In genomic region chr11:58334746-58335145, GRCm38 (mm10) we compare ENCODE assay signal across 10 mouse cellular contexts. TPM values are rescaled to one million over a fixed set of nuclear protein-coding genes. Genes with fewer than 3 reads are reported as not detected.
DNase-seq lines count a peak whose midpoint lies in the region; ATAC-seq lines count a peak whose summit lies in the region.
"Had no signal": no experiment of that assay in that cellular context is flagged by ENCODE, and none has a peak within 500 bp of the region (broad histone marks: within the 10 kb centered on the region; RNA-seq: fewer than 3 reads in every experiment).

No protein-coding gene starts in this region.

- ATAC-seq in inflammation-experienced regulatory T-cells, adult 6 months, result no peak

- intact Hi-C loops in gastrocnemius, postnatal 14 days (cut with DNase I; ENCODE audit: low total_unique reads), result no loop called here
- intact Hi-C loops in left cerebral cortex, postnatal 14 days (cut with DNase I), result no loop called here

- peak; percentile 28 for DNase-seq in cerebellum, adult 11 months
- no peak for DNase-seq in cerebellum, postnatal 4 days (ENCODE audit: low spot score in 2 of 2)
- DNase-seq in NIH3T3 (ENCODE audit: low read depth), result peak; percentile 92
- DNase-seq in gastrocnemius, postnatal 14 days, result peak; percentile 43
- peak; percentile 85 for DNase-seq in kidney, adult 9 months
- DNase-seq in left cerebral cortex, postnatal 14 days (ENCODE audit: low spot score in 2 of 2), result no peak
- no peak for DNase-seq in urinary bladder, postnatal 10 days (ENCODE audit: low spot score)
- DNase-seq: lung, embryonic 14.5 days had no signal

RNA-seq across cellular contexts. Expression of gene Sh3bp5l, which starts 4.2 kb away (rescaled TPM):
- 10 to 100 TPM; 22.9 to 26.2 TPM for total RNA-seq in gastrocnemius, postnatal 14 days (2021)
- 1 to 10 TPM; 5.1 to 7.9 (median 6.8) TPM for polyA plus RNA-seq in inflammation-experienced regulatory T-cells, adult 6 months (2017; shearing (Covaris generic))
- total RNA-seq in left cerebral cortex, postnatal 14 days (2021), result 10 to 100 TPM; 54.1 to 59.7 TPM

RNA-seq across cellular contexts. Expression of gene Zfp672, which starts 4.6 kb away (rescaled TPM):
- total RNA-seq in gastrocnemius, postnatal 14 days (2021), result 10 to 100 TPM; 43.0 to 45.1 TPM
- polyA plus RNA-seq in inflammation-experienced regulatory T-cells, adult 6 months (2017; shearing (Covaris generic)), result 10 to 100 TPM; 40.5 to 41.4 (median 41.1) TPM
- 10 to 100 TPM; 48.6 to 52.7 TPM for total RNA-seq in left cerebral cortex, postnatal 14 days (2021)

RNA-seq across cellular contexts. Expression of gene Zfp692, which starts 27.9 kb away (rescaled TPM):
- 1 to 10 TPM; 2.7 to 3.4 TPM for total RNA-seq in gastrocnemius, postnatal 14 days (2021)
- 10 to 100 TPM in 1 of 3 experiments, 1 to 10 TPM in 2; 7.6 to 10.2 (median 7.8) TPM for polyA plus RNA-seq in inflammation-experienced regulatory T-cells, adult 6 months (2017; shearing (Covaris generic))
- total RNA-seq in left cerebral cortex, postnatal 14 days (2021), result 10 to 100 TPM; 20.0 to 21.3 TPM

RNA-seq across cellular contexts. Expression of gene Lypd8, which starts 44.1 kb away (rescaled TPM):
- not detected for total RNA-seq in gastrocnemius, postnatal 14 days (2021)
- polyA plus RNA-seq in inflammation-experienced regulatory T-cells, adult 6 months (2017; shearing (Covaris generic)), result not detected
- not detected for total RNA-seq in left cerebral cortex, postnatal 14 days (2021)
- polyA plus RNA-seq: lung, embryonic 14.5 days; neural tube, embryonic 12.5 days had no signal

Comparison
In these comparisons a context has a peak if more than half of its experiments do, and no peak if none do; other contexts are left out.
1. DNase-seq: peak in cerebellum, adult 11 months (single experiment), NIH3T3 (single experiment), gastrocnemius, postnatal 14 days (single experiment) and kidney, adult 9 months (single experiment); none in cerebellum, postnatal 4 days (0 of 2), left cerebral cortex, postnatal 14 days (0 of 2) and urinary bladder, postnatal 10 days (single experiment).
2. RNA of gene Zfp692, which starts 27.9 kb away (total RNA-seq): 20.0 to 21.3 TPM in left cerebral cortex, postnatal 14 days; 2.7 to 3.4 TPM in gastrocnemius, postnatal 14 days; every median in the first group is over 4 times any median in the second.